Mouse (Mus musculus): Measurements from ENCODE around the gene Npc1l1. TPM values are rescaled to one million over a fixed set of nuclear protein-coding genes. Genes with fewer than 3 reads are reported as not detected.

The Npc1l1 gene
- polyA plus RNA-seq, 1 experiment from 2014 or later = 0.04 TPM

- 71% methylated on average over 6 of the region's 6 CpGs for WGBS
- Histone ChIP-seq H3K27me3 (ENCODE audit: control insufficient read depth, insufficient read depth, low read length) (no peaks in the 10 kb centered on the region), H3K27ac (no peak overlapping the region), H3K36me3 (replicated peaks; ENCODE audit: control insufficient read depth, insufficient read depth) (no peaks in the 10 kb centered on the region), H3K9ac (no peak overlapping the region), H3K4me1 (replicated peaks; ENCODE audit: control insufficient read depth, insufficient read depth, low read length) (no peaks in the 10 kb centered on the region), H3K9me3 (ENCODE audit: control insufficient read depth, low read length) (no peaks in the 10 kb centered on the region), H3K4me3 (replicated peaks; ENCODE audit: low read length) (no peak overlapping the region), H3K4me2 (replicated peaks) (no peak overlapping the region)
- ATAC-seq (ENCODE audit: low FRiP score) (no peak), DNase-seq (ENCODE audit: low spot score) (no peak)
Observed at GRCm38 (mm10) chr11:6219967-6220366, 10.0 kb downstream of the Npc1l1 start.

GRCm38 (mm10) chr11:6218189-6218896 lies 11.6 kb downstream of the Npc1l1 start:
- no peak for ATAC-seq (ENCODE audit: low FRiP score)
- no peak overlapping the region for H3K27ac ChIP-seq

GRCm38 (mm10) chr11:6216834-6217233 lies 13.1 kb downstream of the Npc1l1 start:
- no peak for ATAC-seq (ENCODE audit: low FRiP score)
- 57% methylated on average over 3 of the region's 3 CpGs for WGBS
- Histone ChIP-seq H3K4me3 (replicated peaks; ENCODE audit: low read length) (no peak overlapping the region), H3K9me3 (ENCODE audit: control insufficient read depth, low read length) (no peaks in the 10 kb centered on the region), H3K27ac (no peak overlapping the region), H3K27me3 (ENCODE audit: control insufficient read depth, insufficient read depth, low read length) (no peaks in the 10 kb centered on the region), H3K4me1 (replicated peaks; ENCODE audit: control insufficient read depth, insufficient read depth, low read length) (no peaks in the 10 kb centered on the region), H3K9ac (no peak overlapping the region), H3K4me2 (replicated peaks) (no peak overlapping the region), H3K36me3 (replicated peaks; ENCODE audit: control insufficient read depth, insufficient read depth) (no peaks in the 10 kb centered on the region)
- no peak for DNase-seq (ENCODE audit: low spot score)

More at GRCm38 (mm10) chr11:6218189-6218896, 11.6 kb downstream of the Npc1l1 start:
- Histone ChIP-seq H3K4me3 (replicated peaks; ENCODE audit: low read length) (no peak overlapping the region), H3K4me2 (replicated peaks) (no peak overlapping the region), H3K9me3 (ENCODE audit: control insufficient read depth, low read length) (no peaks in the 10 kb centered on the region), H3K27me3 (ENCODE audit: control insufficient read depth, insufficient read depth, low read length) (no peaks in the 10 kb centered on the region), H3K9ac (no peak overlapping the region), H3K36me3 (replicated peaks; ENCODE audit: control insufficient read depth, insufficient read depth) (no peaks in the 10 kb centered on the region), H3K4me1 (replicated peaks; ENCODE audit: control insufficient read depth, insufficient read depth, low read length) (no peaks in the 10 kb centered on the region)
- DNase-seq (ENCODE audit: low spot score) = no peak
- WGBS = 89% methylated on average over 11 of the region's 11 CpGs

GRCm38 (mm10) chr11:6208158-6208557 lies 21.8 kb downstream of the Npc1l1 start:
- ATAC-seq (ENCODE audit: low FRiP score) (no peak), DNase-seq (ENCODE audit: low spot score) (no peak)
- H3K9ac ChIP-seq = no peak overlapping the region
- no peaks in the 10 kb centered on the region for H3K4me1 ChIP-seq (replicated peaks; ENCODE audit: control insufficient read depth, insufficient read depth, low read length)
- H3K27ac ChIP-seq = no peak overlapping the region
- H3K4me2 ChIP-seq (replicated peaks) = no peak overlapping the region
- no peaks in the 10 kb centered on the region for H3K36me3 ChIP-seq (replicated peaks; ENCODE audit: control insufficient read depth, insufficient read depth)
- WGBS = 93% methylated on average over 1 of the region's 1 CpGs
- no peaks in the 10 kb centered on the region for H3K27me3 ChIP-seq (ENCODE audit: control insufficient read depth, insufficient read depth, low read length)
- H3K4me3 ChIP-seq (replicated peaks; ENCODE audit: low read length) = no peak overlapping the region
- H3K9me3 ChIP-seq (ENCODE audit: control insufficient read depth, low read length) = no peaks in the 10 kb centered on the region

GRCm38 (mm10) chr11:6207090-6207489 lies 22.9 kb downstream of the Npc1l1 start:
- DNase-seq (ENCODE audit: low spot score) (no peak), ATAC-seq (ENCODE audit: low FRiP score) (no peak)
- no peaks in the 10 kb centered on the region for H3K36me3 ChIP-seq (replicated peaks; ENCODE audit: control insufficient read depth, insufficient read depth)
- H3K4me1 ChIP-seq (replicated peaks; ENCODE audit: control insufficient read depth, insufficient read depth, low read length) = no peaks in the 10 kb centered on the region
- H3K9ac ChIP-seq = no peak overlapping the region
- H3K9me3 ChIP-seq (ENCODE audit: control insufficient read depth, low read length) = no peaks in the 10 kb centered on the region
- no peaks in the 10 kb centered on the region for H3K27me3 ChIP-seq (ENCODE audit: control insufficient read depth, insufficient read depth, low read length)
- 83% methylated on average over 2 of the region's 2 CpGs for WGBS
- no peak overlapping the region for H3K27ac ChIP-seq
- H3K4me3 ChIP-seq (replicated peaks; ENCODE audit: low read length) = no peak overlapping the region
- no peak overlapping the region for H3K4me2 ChIP-seq (replicated peaks)

GRCm38 (mm10) chr11:6200570-6200969 lies 29.4 kb downstream of the Npc1l1 start:
- Histone ChIP-seq H3K4me3 (replicated peaks; ENCODE audit: low read length) (peak overlapping the region; percentile 100), H3K9me3 (ENCODE audit: control insufficient read depth, low read length) (no peaks in the 10 kb centered on the region), H3K4me1 (replicated peaks; ENCODE audit: control insufficient read depth, insufficient read depth, low read length) (peaks cover 16% of the 10 kb centered on the region), H3K27ac (peak overlapping the region; percentile 97), H3K4me2 (replicated peaks) (peak overlapping the region; percentile 96), H3K27me3 (ENCODE audit: control insufficient read depth, insufficient read depth, low read length) (no peaks in the 10 kb centered on the region), H3K36me3 (replicated peaks; ENCODE audit: control insufficient read depth, insufficient read depth) (0 out of 2 replicates have a peak, but pooled peaks cover 3% of the 10 kb centered on the region), H3K9ac (peak overlapping the region; percentile 98)
- DNase-seq (ENCODE audit: low spot score) = no peak
- ATAC-seq (ENCODE audit: low FRiP score) = peak; percentile 3; the same call in 1 of the 2 replicates
- WGBS = 25% methylated on average over 9 of the region's 9 CpGs

GRCm38 (mm10) chr11:6200087-6200569 lies 29.8 kb downstream of the Npc1l1 start, which contains the start of gene Nudcd3:
Nudcd3 (minus strand) TSS chr11:6200415.
- H3K4me3 ChIP-seq (replicated peaks; ENCODE audit: low read length) = peak within 1 kb of the TSS; percentile 100
- H3K9ac ChIP-seq = peak within 1 kb of the TSS; percentile 98
- under 1% methylated on average over 39 of the region's 39 CpGs for WGBS
- no peaks in the 10 kb centered on the region for H3K27me3 ChIP-seq (ENCODE audit: control insufficient read depth, insufficient read depth, low read length)
- H3K9me3 ChIP-seq (ENCODE audit: control insufficient read depth, low read length) = no peaks in the 10 kb centered on the region
- H3K4me1 ChIP-seq (replicated peaks; ENCODE audit: control insufficient read depth, insufficient read depth, low read length) = peaks cover 16% of the 10 kb centered on the region
- 0 out of 2 replicates have a peak, but pooled peaks cover 3% of the 10 kb centered on the region for H3K36me3 ChIP-seq (replicated peaks; ENCODE audit: control insufficient read depth, insufficient read depth)
- ATAC-seq (ENCODE audit: low FRiP score) (peak; percentile 97), DNase-seq (ENCODE audit: low spot score) (peak; percentile 91)
- H3K27ac ChIP-seq = peak within 1 kb of the TSS; percentile 97
- H3K4me2 ChIP-seq (replicated peaks) = peak within 1 kb of the TSS; percentile 96

GRCm38 (mm10) chr11:6199410-6200086 lies 30.4 kb downstream of the Npc1l1 start, which contains the start of gene A730071L15Rik:
A730071L15Rik (plus strand) TSS chr11:6200029.
- no peak for DNase-seq (ENCODE audit: low spot score)
- H3K4me2 ChIP-seq (replicated peaks) = peak within 1 kb of the TSS; percentile 96
- H3K27ac ChIP-seq = peak within 1 kb of the TSS; percentile 97
- peak; percentile 74 for ATAC-seq (ENCODE audit: low FRiP score)
- peak within 1 kb of the TSS; percentile 98 for H3K9ac ChIP-seq
- peaks cover 16% of the 10 kb centered on the region for H3K4me1 ChIP-seq (replicated peaks; ENCODE audit: control insufficient read depth, insufficient read depth, low read length)
- 1% methylated on average over 35 of the region's 35 CpGs for WGBS
- no peaks in the 10 kb centered on the region for H3K27me3 ChIP-seq (ENCODE audit: control insufficient read depth, insufficient read depth, low read length)
- 0 out of 2 replicates have a peak, but pooled peaks cover 3% of the 10 kb centered on the region for H3K36me3 ChIP-seq (replicated peaks; ENCODE audit: control insufficient read depth, insufficient read depth)
- peak within 1 kb of the TSS; percentile 100 for H3K4me3 ChIP-seq (replicated peaks; ENCODE audit: low read length)
- no peaks in the 10 kb centered on the region for H3K9me3 ChIP-seq (ENCODE audit: control insufficient read depth, low read length)

- Histone ChIP-seq H3K27ac (no peak overlapping the region), H3K4me2 (replicated peaks) (peak overlapping the region; percentile 96), H3K9me3 (ENCODE audit: control insufficient read depth, low read length) (no peaks in the 10 kb centered on the region), H3K27me3 (ENCODE audit: control insufficient read depth, insufficient read depth, low read length) (no peaks in the 10 kb centered on the region), H3K4me3 (replicated peaks; ENCODE audit: low read length) (0 out of 2 replicates have a peak overlapping the region, but pooled peaks have one; percentile 100), H3K4me1 (replicated peaks; ENCODE audit: control insufficient read depth, insufficient read depth, low read length) (peaks cover 16% of the 10 kb centered on the region), H3K9ac (peak overlapping the region; percentile 98; the same call in 1 of the 2 replicates), H3K36me3 (replicated peaks; ENCODE audit: control insufficient read depth, insufficient read depth) (0 out of 2 replicates have a peak, but pooled peaks cover 11% of the 10 kb centered on the region)
- DNase-seq (ENCODE audit: low spot score) = no peak
- no peak for ATAC-seq (ENCODE audit: low FRiP score)
- 95% methylated on average over 4 of the region's 4 CpGs for WGBS
Observed at GRCm38 (mm10) chr11:6198449-6198848, 31.5 kb downstream of the Npc1l1 start.
